Mouse (Mus musculus) cerebellum, postnatal 36 days (tissue): Measurements from ENCODE around the gene Vmn2r70.

Experiments
- DNase-seq, 2 experiments: peaks; one replicate each; pipeline ENCODE4 v3.0.0; 2021 to 2022; ENCODE audit warnings: mixed read lengths in 2 of 2

Vmn2r70 gene

DNA sequence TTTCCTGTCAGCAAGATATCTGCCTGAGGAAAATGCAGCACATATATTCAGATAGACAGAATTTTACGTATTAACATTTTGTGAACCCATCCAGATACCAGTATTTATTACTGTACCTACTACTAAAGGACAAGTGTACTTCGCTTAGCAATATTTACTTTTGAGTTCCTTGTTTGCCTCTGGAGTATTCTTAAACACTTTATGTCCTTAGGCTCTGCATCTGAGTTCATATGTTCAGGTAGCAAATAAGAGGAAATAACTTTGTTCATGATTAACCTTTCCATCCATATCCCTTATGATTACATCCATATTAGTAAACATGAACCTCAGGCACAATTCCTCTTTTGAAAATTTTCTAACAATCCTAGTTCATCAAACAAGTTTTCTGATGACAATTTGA, at the start of gene Vmn2r70:
Vmn2r70 (minus strand) TSS at position 101 of the 400 bp plus-strand sequence.
- DNase-seq: no peak

DNA sequence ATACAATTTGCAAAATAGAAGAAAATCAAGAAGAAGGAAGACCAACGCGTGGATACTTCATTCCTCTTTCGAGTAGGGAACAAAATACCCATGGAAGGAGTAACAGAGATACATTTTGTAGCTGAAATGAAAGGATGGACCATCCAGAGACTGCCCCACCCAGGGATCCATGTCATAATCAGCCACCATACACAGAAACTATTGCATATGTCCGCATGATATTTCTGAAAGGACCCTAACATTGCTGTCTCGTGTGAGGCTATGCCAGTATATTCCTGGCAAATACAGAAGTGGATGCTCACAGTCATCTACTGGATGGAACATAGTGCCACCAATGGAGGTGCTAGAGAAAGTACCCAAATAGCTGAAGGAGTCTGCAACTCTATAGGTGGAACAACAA, 6.2 kb downstream of the Vmn2r70 start, which contains the start of gene Vmn2r71:
Vmn2r71 (plus strand) TSS at position 301 of the 400 bp plus-strand sequence.
- DNase-seq: no peak

DNA sequence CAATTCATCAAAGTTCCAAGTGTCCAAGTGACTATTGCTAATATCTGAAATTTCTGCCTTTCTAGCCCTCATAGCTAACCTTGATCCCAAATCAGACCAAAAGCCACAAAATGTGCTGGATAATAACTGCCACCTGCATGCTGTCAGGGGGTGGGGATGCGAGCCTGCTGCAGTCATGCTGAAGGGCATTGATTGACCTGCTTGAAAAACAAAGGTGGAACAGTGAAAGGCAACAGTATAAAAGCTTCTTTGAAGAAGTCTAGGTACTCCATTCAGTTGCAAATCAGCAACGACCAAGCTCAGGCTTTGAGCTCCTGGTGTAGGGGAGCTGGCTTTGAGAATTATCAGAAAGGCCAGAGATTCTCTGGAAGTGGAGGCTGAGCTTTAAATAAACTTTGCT, 25.9 kb downstream of the Vmn2r70 start:
- DNase-seq: no peak

DNA sequence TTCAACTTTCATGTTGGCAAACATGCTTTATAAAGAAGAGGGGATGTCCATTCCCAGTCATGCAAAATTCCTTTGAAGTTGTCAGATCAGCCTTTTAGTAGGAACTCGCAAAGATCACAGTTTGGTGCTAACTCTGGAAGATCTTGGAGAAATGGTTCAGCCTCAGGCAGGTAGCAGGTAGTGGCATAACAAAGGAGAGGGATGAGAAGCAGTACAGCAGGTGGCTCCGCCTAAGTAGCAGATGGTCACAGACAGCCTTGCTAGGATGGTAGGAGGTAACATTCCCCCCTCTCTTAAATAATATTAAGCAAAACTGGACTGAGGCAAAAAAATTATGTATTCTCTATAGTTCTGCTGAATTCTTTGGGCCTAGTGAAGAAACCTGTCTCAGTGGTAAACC, 26.9 kb downstream of the Vmn2r70 start:
- no peak for DNase-seq
